Mouse (Mus musculus): ENCODE measurements at regions not wholly inside any gene's neighbourhood (a gene's known extent, or its start where the extent isn't known, plus 50 kb on each side); places are given as distances from the start of the nearest gene placed in this dataset.
A peak's percentile ranks its signal among the peaks of the same experiment; 100 is the strongest.

DNA sequence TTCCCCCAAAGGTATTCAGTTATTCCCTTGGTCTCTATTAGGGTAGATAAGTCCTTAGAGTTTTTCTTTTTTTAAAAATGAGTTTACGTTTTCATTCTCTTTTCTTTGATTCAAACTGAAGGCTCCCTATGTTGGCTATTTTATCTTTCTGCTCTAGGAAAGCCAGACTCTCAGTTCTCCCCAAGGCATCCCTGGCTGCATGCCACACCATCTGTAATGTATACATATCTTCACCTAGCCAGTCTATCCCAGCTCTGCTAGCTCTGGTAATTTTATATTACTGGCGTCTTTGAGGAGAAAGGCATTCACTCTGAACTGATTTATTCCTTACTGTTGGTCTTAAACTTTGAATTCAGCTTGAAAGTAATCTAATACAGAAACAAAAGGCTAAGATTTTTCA lies 65.2 kb upstream of the Cabcoco1 start:
- Histone ChIP-seq H3K9me3 (no peaks in the 10 kb centered on the region), H3K4me3 (no peak overlapping the region), H3K4me1 (no peaks in the 10 kb centered on the region), H3K27ac (replicated peaks) (no peak overlapping the region), H3K36me3 (replicated peaks) (no peaks in the 10 kb centered on the region), H3K27me3 (replicated peaks; ENCODE audit: low read depth, poor library complexity, severe bottlenecking) (no peaks in the 10 kb centered on the region)
- 73% methylated on average over 2 of the region's 2 CpGs for WGBS
- DNase-seq (ENCODE audit: low spot score): no peak

DNA sequence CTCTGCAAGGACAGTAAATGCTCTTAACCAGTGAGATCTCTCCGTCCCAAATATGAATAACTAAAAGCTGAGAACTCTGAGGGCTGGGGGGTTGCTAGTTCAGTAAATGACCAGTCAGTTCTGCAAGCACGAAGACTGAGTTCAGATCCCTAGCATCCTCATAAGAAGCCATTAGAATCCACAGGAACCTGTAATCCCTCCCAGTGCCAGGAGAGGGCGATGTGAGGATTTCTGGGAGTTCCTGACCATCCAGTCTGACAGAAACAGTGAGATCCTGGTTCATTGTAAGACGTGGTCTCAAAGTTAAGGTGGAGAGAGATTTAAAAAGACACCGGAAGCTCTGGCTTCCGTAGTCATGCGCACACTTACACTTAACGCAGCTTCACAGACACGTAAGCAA lies 70.2 kb upstream of the Cabcoco1 start:
- no peaks in the 10 kb centered on the region for H3K4me1 ChIP-seq
- H3K27me3 ChIP-seq (replicated peaks; ENCODE audit: low read depth, poor library complexity, severe bottlenecking): no peaks in the 10 kb centered on the region
- no peak overlapping the region for H3K4me3 ChIP-seq
- no peak overlapping the region for H3K27ac ChIP-seq (replicated peaks)
- H3K36me3 ChIP-seq (replicated peaks): no peaks in the 10 kb centered on the region
- DNase-seq (ENCODE audit: low spot score): peak; percentile 45
- WGBS: 79% methylated on average over 9 of the region's 9 CpGs
- no peaks in the 10 kb centered on the region for H3K9me3 ChIP-seq

DNA sequence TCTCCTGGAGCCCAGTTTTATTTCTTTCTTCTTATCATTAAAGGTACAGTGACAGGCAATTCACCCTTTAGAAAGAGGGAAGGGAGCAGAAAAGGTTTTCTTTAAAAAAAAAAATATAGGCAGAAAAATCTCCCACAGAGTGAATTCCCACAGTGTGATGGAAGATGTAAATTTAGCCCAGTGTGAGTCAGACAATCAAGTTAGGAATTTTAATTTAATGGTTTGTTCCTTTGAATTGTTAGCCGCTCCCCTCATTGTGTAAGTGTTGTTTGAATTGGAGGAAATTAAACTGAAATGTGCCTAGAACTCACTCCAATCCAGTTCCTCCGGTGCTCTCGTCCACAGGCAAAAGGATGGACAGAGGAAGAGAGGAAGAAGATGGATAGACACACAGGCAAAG lies 71.0 kb upstream of the Cabcoco1 start:
- no peak overlapping the region for H3K4me3 ChIP-seq
- no peak overlapping the region for H3K27ac ChIP-seq (replicated peaks)
- no peaks in the 10 kb centered on the region for H3K36me3 ChIP-seq (replicated peaks)
- H3K9me3 ChIP-seq: no peaks in the 10 kb centered on the region
- WGBS: 88% methylated on average over 3 of the region's 3 CpGs
- no peaks in the 10 kb centered on the region for H3K27me3 ChIP-seq (replicated peaks; ENCODE audit: low read depth, poor library complexity, severe bottlenecking)
- no peak for DNase-seq (ENCODE audit: low spot score)
- H3K4me1 ChIP-seq: no peaks in the 10 kb centered on the region

DNA sequence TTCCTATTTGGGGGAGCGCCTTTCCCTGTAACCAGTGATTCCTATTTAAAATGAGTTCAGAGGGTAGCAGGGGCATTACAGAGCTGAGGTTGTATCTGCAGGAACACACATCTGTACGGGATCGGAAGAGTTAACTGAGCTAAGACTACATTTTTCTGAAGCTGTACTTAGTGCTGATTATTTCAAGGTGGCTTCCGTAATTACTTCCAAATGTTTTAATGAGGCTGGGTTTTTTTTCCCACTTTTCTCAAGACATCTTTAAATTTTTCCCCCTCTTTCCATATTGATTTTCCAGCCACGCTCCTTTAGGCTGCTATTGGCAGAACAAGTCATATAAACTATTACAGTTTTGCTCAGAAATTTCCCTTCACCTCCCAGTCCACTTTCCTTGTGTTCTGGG lies 82.1 kb upstream of the Cabcoco1 start:
- no peak overlapping the region for H3K4me3 ChIP-seq
- H3K4me1 ChIP-seq: peaks cover 9% of the 10 kb centered on the region; the same call in 1 of the 2 replicates
- no peak for DNase-seq (ENCODE audit: low spot score)
- WGBS: 56% methylated on average over 5 of the region's 5 CpGs
- H3K36me3 ChIP-seq (replicated peaks): no peaks in the 10 kb centered on the region
- no peaks in the 10 kb centered on the region for H3K9me3 ChIP-seq
- H3K27me3 ChIP-seq (replicated peaks; ENCODE audit: low read depth, poor library complexity, severe bottlenecking): no peaks in the 10 kb centered on the region
- H3K27ac ChIP-seq (replicated peaks): no peak overlapping the region

DNA sequence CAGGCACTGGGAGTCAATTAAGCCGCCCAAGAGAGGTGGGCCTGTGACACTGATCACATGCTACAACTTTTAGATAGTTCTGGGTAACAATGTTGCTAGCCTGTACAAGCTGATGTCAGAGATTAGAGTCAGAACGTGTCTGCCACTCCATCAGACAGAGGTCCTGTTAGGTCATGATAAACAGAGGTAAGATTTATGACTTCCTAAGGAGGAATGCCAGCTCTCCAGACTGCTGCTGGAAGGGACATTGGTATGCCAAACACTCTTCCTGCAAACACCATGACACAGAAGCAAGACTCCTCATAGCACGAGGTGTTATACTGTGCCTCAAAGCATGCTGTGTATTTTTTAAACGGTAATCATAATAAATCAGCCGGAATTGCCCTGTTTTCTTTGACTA lies 83.6 kb upstream of the Cabcoco1 start:
- WGBS: 76% methylated on average over 5 of the region's 5 CpGs
- Histone ChIP-seq H3K9me3 (no peaks in the 10 kb centered on the region), H3K4me1 (peaks cover 9% of the 10 kb centered on the region; the same call in 1 of the 2 replicates), H3K36me3 (replicated peaks) (no peaks in the 10 kb centered on the region), H3K4me3 (no peak overlapping the region), H3K27me3 (replicated peaks; ENCODE audit: low read depth, poor library complexity, severe bottlenecking) (no peaks in the 10 kb centered on the region), H3K27ac (replicated peaks) (0 out of 2 replicates have a peak overlapping the region, but pooled peaks have one; percentile 32)
- no peak for DNase-seq (ENCODE audit: low spot score)

DNA sequence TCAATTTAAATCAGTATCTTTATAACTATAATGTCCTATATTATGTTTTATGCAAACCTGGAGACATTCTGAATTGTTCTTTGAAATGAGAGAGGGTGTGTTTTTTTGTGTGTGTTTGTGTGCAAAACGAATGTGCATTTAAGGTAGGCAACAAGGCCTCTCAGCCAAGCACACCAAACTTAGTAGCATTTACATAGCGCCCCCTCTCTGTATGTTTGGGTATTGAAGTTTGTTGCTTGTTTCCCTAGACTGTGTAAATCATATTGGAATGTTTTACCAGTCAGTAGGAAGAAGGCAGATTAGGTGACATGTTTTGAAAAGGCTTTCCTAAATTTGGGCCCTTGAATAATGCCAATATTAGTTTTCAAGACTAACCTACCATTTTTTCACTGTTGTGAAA lies 84.1 kb upstream of the Cabcoco1 start:
- no peaks in the 10 kb centered on the region for H3K9me3 ChIP-seq
- WGBS: 46% methylated on average over 2 of the region's 2 CpGs
- H3K4me1 ChIP-seq: peaks cover 9% of the 10 kb centered on the region; the same call in 1 of the 2 replicates
- H3K27me3 ChIP-seq (replicated peaks; ENCODE audit: low read depth, poor library complexity, severe bottlenecking): no peaks in the 10 kb centered on the region
- no peak overlapping the region for H3K4me3 ChIP-seq
- DNase-seq (ENCODE audit: low spot score): no peak
- no peak overlapping the region for H3K27ac ChIP-seq (replicated peaks)
- no peaks in the 10 kb centered on the region for H3K36me3 ChIP-seq (replicated peaks)

DNA sequence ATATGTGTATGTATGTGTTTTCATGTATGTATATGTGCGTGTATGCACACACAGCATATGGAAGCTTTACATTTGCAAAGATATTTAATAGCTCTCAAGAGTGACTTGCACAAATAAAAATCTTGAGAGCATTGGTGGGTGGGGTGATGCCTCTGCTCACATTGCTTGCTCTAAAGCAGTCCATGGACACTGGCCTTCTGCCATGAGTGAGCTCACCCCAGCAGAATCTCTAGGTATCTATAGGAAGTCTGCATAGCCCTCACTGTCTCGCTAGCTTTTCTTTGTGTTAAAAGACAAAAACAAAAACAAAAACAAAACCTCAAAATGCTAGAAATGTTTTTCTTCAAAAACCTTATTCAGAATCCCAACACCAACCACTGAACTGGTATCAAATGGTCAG lies 87.8 kb upstream of the Cabcoco1 start:
- H3K27ac ChIP-seq (replicated peaks): no peak overlapping the region
- no peaks in the 10 kb centered on the region for H3K9me3 ChIP-seq
- H3K36me3 ChIP-seq (replicated peaks): no peaks in the 10 kb centered on the region
- 0 out of 2 replicates have a peak, but pooled peaks cover under 1% of the 10 kb centered on the region for H3K4me1 ChIP-seq
- no peak for DNase-seq (ENCODE audit: low spot score)
- no peaks in the 10 kb centered on the region for H3K27me3 ChIP-seq (replicated peaks; ENCODE audit: low read depth, poor library complexity, severe bottlenecking)
- H3K4me3 ChIP-seq: no peak overlapping the region
- 92% methylated on average over 2 of the region's 2 CpGs for WGBS

DNA sequence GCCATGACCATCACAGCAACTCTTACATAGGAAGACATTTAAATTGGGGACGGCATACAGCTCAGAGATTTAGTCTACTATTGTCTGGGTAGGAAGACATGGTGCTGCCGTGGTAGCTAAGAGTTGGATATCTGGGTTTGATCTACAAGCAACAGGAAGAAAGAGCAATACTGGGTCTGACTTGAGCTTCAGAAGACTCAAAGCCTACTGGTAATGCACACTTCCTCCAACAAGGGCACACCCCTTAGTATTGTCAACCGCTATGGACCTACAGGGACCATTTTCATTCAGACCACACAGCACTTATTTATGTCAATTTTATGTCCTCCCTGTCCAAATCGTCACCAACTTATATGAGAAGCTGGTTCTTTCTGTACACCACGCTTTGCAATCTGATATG lies 90.3 kb upstream of the Tmem26 start:
- no peaks in the 10 kb centered on the region for H3K9me3 ChIP-seq
- H3K36me3 ChIP-seq (replicated peaks): no peaks in the 10 kb centered on the region
- H3K27ac ChIP-seq (replicated peaks): no peak overlapping the region
- H3K4me1 ChIP-seq: no peaks in the 10 kb centered on the region
- 87% methylated on average over 5 of the region's 5 CpGs for WGBS
- DNase-seq (ENCODE audit: low spot score): no peak
- no peak overlapping the region for H3K4me3 ChIP-seq
- no peaks in the 10 kb centered on the region for H3K27me3 ChIP-seq (replicated peaks; ENCODE audit: low read depth, poor library complexity, severe bottlenecking)

DNA sequence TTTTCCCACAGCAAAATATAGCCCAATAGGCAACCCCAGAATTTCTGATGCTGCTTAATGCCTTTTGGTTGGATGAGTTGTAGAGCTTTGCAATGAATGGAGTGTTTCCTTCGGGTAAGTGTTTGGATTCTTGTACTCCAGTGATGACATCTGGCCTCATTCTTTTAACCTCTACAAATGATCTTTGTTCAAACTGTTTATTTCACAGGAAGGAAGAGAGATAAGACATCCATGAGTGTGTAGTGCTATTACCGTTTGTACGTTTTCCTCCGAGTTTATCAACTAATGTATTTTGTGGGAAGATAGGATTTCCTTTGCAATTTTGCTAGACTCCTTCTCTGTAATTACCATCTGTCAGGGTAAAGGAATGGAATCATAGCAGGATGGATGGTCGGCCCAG lies 70.7 kb upstream of the Tmem26 start:
- Histone ChIP-seq H3K27ac (replicated peaks) (no peak overlapping the region), H3K4me3 (no peak overlapping the region), H3K27me3 (replicated peaks; ENCODE audit: low read depth, poor library complexity, severe bottlenecking) (no peaks in the 10 kb centered on the region), H3K4me1 (no peaks in the 10 kb centered on the region), H3K36me3 (replicated peaks) (no peaks in the 10 kb centered on the region), H3K9me3 (0 out of 2 replicates have a peak, but pooled peaks cover 3% of the 10 kb centered on the region)
- WGBS: 83% methylated on average over 5 of the region's 5 CpGs
- no peak for DNase-seq (ENCODE audit: low spot score)

DNA sequence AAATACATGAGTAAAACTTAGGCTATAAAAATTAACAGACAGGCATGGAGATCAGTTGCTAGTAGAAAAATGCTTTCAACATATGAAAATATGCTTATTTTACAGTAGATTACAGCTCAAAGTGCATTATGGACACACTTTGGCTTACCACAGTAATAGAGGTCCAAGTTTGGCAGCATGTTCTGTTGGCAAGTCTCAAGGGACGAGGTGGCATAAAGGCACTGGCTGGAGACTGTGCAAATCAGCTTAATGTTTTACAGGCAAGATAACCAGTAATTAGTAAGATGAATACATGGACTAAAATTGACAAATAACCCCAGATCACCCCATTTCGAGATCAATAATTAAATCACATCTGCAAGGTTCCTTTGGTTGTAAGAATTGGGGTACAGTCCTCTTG lies 68.0 kb upstream of the Tmem26 start:
- DNase-seq (ENCODE audit: low spot score): no peak

DNA sequence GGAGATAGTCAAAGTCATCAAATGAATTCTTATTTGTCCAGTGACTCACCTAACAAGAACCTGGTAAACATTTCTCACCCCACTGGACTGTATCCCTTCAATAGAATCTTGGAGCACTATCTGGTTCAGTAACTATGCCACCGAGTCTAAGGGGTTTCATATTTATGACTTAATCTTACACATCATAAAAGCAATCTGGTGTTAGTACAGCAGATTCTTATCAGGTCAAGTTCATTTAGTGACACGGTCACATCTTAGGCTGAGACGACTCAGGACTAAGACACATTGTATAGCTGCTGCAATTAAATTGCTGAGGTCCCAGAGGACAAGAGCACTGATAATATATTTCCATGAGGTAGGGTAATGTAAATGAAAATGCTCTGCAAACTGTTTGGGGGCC lies 57.4 kb upstream of the Tmem26 start:
- DNase-seq (ENCODE audit: low spot score): no peak
- Histone ChIP-seq H3K27ac (replicated peaks) (no peak overlapping the region), H3K4me1 (peaks cover 7% of the 10 kb centered on the region), H3K9me3 (no peaks in the 10 kb centered on the region), H3K4me3 (no peak overlapping the region), H3K27me3 (replicated peaks; ENCODE audit: low read depth, poor library complexity, severe bottlenecking) (no peaks in the 10 kb centered on the region), H3K36me3 (replicated peaks) (no peaks in the 10 kb centered on the region)
- 93% methylated on average over 3 of the region's 3 CpGs for WGBS

More for the DNA sequence above, 68.0 kb upstream of the Tmem26 start:
- no peaks in the 10 kb centered on the region for H3K36me3 ChIP-seq (replicated peaks)
- no peaks in the 10 kb centered on the region for H3K27me3 ChIP-seq (replicated peaks; ENCODE audit: low read depth, poor library complexity, severe bottlenecking)
- H3K9me3 ChIP-seq: 0 out of 2 replicates have a peak, but pooled peaks cover 3% of the 10 kb centered on the region
- no peak overlapping the region for H3K4me3 ChIP-seq
- H3K4me1 ChIP-seq: no peaks in the 10 kb centered on the region
- 79% methylated on average over 2 of the region's 2 CpGs for WGBS
- H3K27ac ChIP-seq (replicated peaks): no peak overlapping the region

DNA sequence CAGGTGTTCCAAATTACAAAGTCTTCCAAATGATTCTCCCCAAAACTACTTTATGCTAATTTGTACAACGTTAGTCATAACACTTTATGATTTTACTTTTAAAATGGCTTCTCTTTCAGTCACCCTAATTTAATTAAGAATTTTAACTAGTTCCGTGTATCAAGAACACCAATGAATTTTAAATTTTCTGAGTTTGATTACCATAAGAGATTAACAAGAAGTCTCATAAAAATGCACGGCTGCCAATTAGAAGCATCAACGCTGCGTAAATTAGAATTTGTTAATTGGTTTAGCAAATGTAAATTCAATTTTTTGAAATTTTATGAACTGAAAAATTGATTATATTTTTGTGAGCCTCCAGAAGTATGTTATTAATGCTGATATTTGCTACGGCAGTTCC lies 54.1 kb upstream of the Tmem26 start:
- Histone ChIP-seq H3K9me3 (no peaks in the 10 kb centered on the region), H3K27ac (replicated peaks) (no peak overlapping the region), H3K4me3 (no peak overlapping the region), H3K27me3 (replicated peaks; ENCODE audit: low read depth, poor library complexity, severe bottlenecking) (no peaks in the 10 kb centered on the region), H3K36me3 (replicated peaks) (no peaks in the 10 kb centered on the region), H3K4me1 (peaks cover 16% of the 10 kb centered on the region)
- WGBS: 90% methylated on average over 6 of the region's 6 CpGs
- DNase-seq (ENCODE audit: low spot score): no peak

DNA sequence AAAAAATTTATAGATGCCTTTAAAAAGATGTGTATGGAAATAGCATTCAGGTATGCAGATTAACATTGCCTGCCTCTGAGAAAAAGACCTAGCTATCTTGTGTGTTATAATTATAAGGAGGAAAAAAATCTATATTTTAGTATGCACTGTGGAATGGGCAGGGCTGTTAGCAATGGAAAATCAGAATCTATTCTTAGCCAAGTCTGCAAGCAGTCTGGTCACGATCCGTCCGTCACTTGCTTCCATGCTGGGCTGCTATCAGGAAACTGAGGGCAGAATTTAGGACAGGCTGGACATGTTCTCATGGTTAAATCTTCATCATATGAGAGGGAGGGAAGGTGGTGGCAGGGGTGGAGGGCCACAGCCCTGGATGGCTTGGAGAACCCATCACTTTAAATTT lies 53.5 kb upstream of the Tmem26 start:
- DNase-seq (ENCODE audit: low spot score): no peak
- H3K27ac ChIP-seq (replicated peaks): no peak overlapping the region
- no peaks in the 10 kb centered on the region for H3K36me3 ChIP-seq (replicated peaks)
- no peak overlapping the region for H3K4me3 ChIP-seq
- peaks cover 16% of the 10 kb centered on the region for H3K4me1 ChIP-seq
- H3K9me3 ChIP-seq: no peaks in the 10 kb centered on the region
- 57% methylated on average over 3 of the region's 3 CpGs for WGBS
- H3K27me3 ChIP-seq (replicated peaks; ENCODE audit: low read depth, poor library complexity, severe bottlenecking): no peaks in the 10 kb centered on the region

DNA sequence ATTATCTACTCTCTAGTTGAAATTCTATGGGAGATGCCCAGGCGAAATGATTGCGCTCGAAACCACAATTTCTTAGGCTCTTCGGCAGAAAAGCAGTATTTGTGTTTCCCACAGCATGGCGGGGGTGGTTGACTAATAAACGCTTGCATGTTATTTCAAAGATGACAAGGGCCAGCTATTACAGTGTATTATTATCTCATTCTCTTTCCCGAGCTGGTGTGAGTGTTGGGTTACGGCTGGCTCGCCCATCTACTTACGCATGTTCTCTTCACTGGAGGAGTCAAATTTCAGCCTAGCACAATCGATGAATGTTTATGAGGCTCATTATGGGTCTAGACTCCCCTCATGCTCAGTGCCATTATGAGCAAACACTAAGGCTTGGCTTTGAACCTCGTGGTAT lies 51.2 kb upstream of the Tmem26 start:
- H3K9me3 ChIP-seq: no peaks in the 10 kb centered on the region
- no peak overlapping the region for H3K4me3 ChIP-seq
- H3K27ac ChIP-seq (replicated peaks): no peak overlapping the region
- H3K4me1 ChIP-seq: peaks cover 16% of the 10 kb centered on the region
- WGBS: 66% methylated on average over 12 of the region's 12 CpGs
- H3K36me3 ChIP-seq (replicated peaks): no peaks in the 10 kb centered on the region
- H3K27me3 ChIP-seq (replicated peaks; ENCODE audit: low read depth, poor library complexity, severe bottlenecking): no peaks in the 10 kb centered on the region
- peak; percentile 11 for DNase-seq (ENCODE audit: low spot score)
